Mouse (Mus musculus) E14TG2a.4 (cell line): ENCODE results near the gene A730009L09Rik.

Experiments used
- CTCF ChIP-seq: conservative IDR thresholded peaks from 2 replicates; pipeline ENCODE4 v1.5.1; 2014; ENCODE audit warnings: low read length
- NANOG ChIP-seq: IDR thresholded peaks from 2 replicates; pipeline ENCODE4 v1.6.1; 2014; ENCODE audit warnings: borderline replicate concordance, low read length, mixed read lengths
- POU5F1 ChIP-seq: IDR thresholded peaks from 2 replicates; pipeline ENCODE4 v1.6.1; 2014; ENCODE audit warnings: low read length, borderline replicate concordance

- no peak for TF ChIP-seq CTCF
- no peak for TF ChIP-seq NANOG
- TF ChIP-seq POU5F1: no peak
These were observed 44.9 kb upstream of the A730009L09Rik start for GRCm38 (mm10) chr16:84469994-84470393.
